Mouse (Mus musculus) midbrain, embryonic 11.5 days (tissue): ENCODE data around the gene Htra2. TPM values are rescaled to one million over a fixed set of nuclear protein-coding genes. Genes with fewer than 3 reads are reported as not detected.
A peak's percentile ranks its signal among the peaks of the same experiment; 100 is the strongest.

Experiments
- ATAC-seq: fragments of 200-750 bp; cut with Nextera tagmentation; 2 replicates; pipeline ENCODE4 v1.8.0; 2017; ENCODE audit warnings: moderate TSS enrichment, moderate library complexity; ENCODE audit not compliant: low FRiP score
- DNase-seq: peaks from one replicate; pipeline ENCODE4 v3.0.0; 2015; ENCODE audit warnings: low spot score; ENCODE audit errors: missing footprints
- H3K27ac ChIP-seq: fragments of 300-500 bp; sonication (generic); 2 replicates; pipeline ENCODE4 v1.5.1; 2014; ENCODE audit warnings: low read depth, low read length
- H3K27me3 ChIP-seq: fragments of 300-500 bp; sonication (generic); 2 replicates; pipeline ENCODE4 v1.6.1; 2014; ENCODE audit warnings: mild to moderate bottlenecking, low read length, moderate library complexity, mixed read lengths; ENCODE audit not compliant: control insufficient read depth, insufficient read depth
- H3K36me3 ChIP-seq: fragments of 300-500 bp; sonication (generic); 2 replicates; pipeline ENCODE4 v1.6.1; 2014; ENCODE audit warnings: mild to moderate bottlenecking, low read length, moderate library complexity, mixed read lengths; ENCODE audit not compliant: control insufficient read depth, insufficient read depth
- H3K4me1 ChIP-seq: fragments of 300-500 bp; sonication (generic); 2 replicates; pipeline ENCODE4 v1.6.1; 2014; ENCODE audit warnings: low read length; ENCODE audit not compliant: control insufficient read depth, insufficient read depth
- H3K4me2 ChIP-seq: fragments of 300-500 bp; sonication (generic); 2 replicates; pipeline ENCODE4 v1.6.1; 2014; ENCODE audit warnings: mild to moderate bottlenecking, moderate library complexity
- H3K4me3 ChIP-seq: fragments of 300-500 bp; sonication (generic); 2 replicates; pipeline ENCODE4 v1.5.1; 2014; ENCODE audit warnings: low read depth, low read length
- H3K9ac ChIP-seq: fragments of 300-500 bp; sonication (generic); 2 replicates; pipeline ENCODE4 v1.6.1; 2014; ENCODE audit warnings: low read length
- H3K9me3 ChIP-seq: fragments of 300-500 bp; sonication (generic); 2 replicates; pipeline ENCODE4 v1.6.1; 2016; ENCODE audit warnings: low read length; ENCODE audit not compliant: control insufficient read depth
- WGBS: fragments of 180-500 bp; shearing (Covaris S2); extraction: QIAGEN DNeasy Blood & Tissue Kit; methylation state at CpG from one replicate; pipeline ENCODE4 v1.1.7; 2014; 5-methylcytosine and 5-hydroxymethylcytosine counted together
- polyA plus RNA-seq: library from polyadenylated mRNA; unstranded; fragments of >200 nt; fragmentation: Nextera tagmentation; extraction: Ambion mirVana; gene quantifications from 2 replicates; pipeline ENCODE4 v1.2.1, GENCODE M21; 2014

The Htra2 gene
- polyA plus RNA-seq, 1 experiment from 2014 or later: 28.2 TPM

- Histone ChIP-seq H3K4me1 (peaks cover 8% of the 10 kb centered on the region), H3K27ac (no peak overlapping the region), H3K27me3 (peaks cover 14% of the 10 kb centered on the region), H3K9ac (no peak overlapping the region), H3K4me3 (no peak overlapping the region), H3K4me2 (no peak overlapping the region), H3K36me3 (peaks cover 5% of the 10 kb centered on the region; the same call in 1 of the 2 replicates), H3K9me3 (no peaks in the 10 kb centered on the region)
- WGBS: 73% methylated on average over 2 of the region's 2 CpGs
- ATAC-seq (no peak), DNase-seq (no peak)
Measured at GRCm38 (mm10) chr6:83058725-83059124, 3.7 kb upstream of the Htra2 start.

- 53% methylated on average over 3 of the region's 3 CpGs for WGBS
Measured at GRCm38 (mm10) chr6:83057790-83058189, 2.7 kb upstream of the Htra2 start, which contains the start of gene Dqx1. Gene Dqx1 (plus strand): TSS chr6:83057844.

GRCm38 (mm10) chr6:83054074-83054851 is 810 bp downstream of the Htra2 start, which contains the start of gene Aup1:
Gene Aup1 (plus strand): TSS chr6:83054521.
- H3K27me3 ChIP-seq: no peaks in the 10 kb centered on the region
- peak; percentile 96 for ATAC-seq
- H3K4me3 ChIP-seq: peak within 1 kb of the TSS; percentile 97
- peak; percentile 100 for DNase-seq
- peaks cover 5% of the 10 kb centered on the region; the same call in 1 of the 2 replicates for H3K36me3 ChIP-seq
- peak within 1 kb of the TSS; percentile 97 for H3K4me2 ChIP-seq
- peaks cover 21% of the 10 kb centered on the region for H3K4me1 ChIP-seq
- under 1% methylated on average over 57 of the region's 64 CpGs for WGBS
- peak within 1 kb of the TSS; percentile 93 for H3K9ac ChIP-seq
- peak within 1 kb of the TSS; percentile 80 for H3K27ac ChIP-seq
- H3K9me3 ChIP-seq: no peaks in the 10 kb centered on the region

More at GRCm38 (mm10) chr6:83057790-83058189, 2.7 kb upstream of the Htra2 start, which contains the start of gene Dqx1:
- peaks cover 5% of the 10 kb centered on the region; the same call in 1 of the 2 replicates for H3K36me3 ChIP-seq
- ATAC-seq (no peak), DNase-seq (no peak)
- no peaks in the 10 kb centered on the region for H3K9me3 ChIP-seq
- H3K4me2 ChIP-seq: no peak within 1 kb of the TSS
- H3K27me3 ChIP-seq: 0 out of 2 replicates have a peak, but pooled peaks cover 7% of the 10 kb centered on the region
- H3K4me3 ChIP-seq: no peak within 1 kb of the TSS
- no peak within 1 kb of the TSS for H3K27ac ChIP-seq
- peaks cover 16% of the 10 kb centered on the region for H3K4me1 ChIP-seq
- no peak within 1 kb of the TSS for H3K9ac ChIP-seq

GRCm38 (mm10) chr6:83053136-83053960 is 1.7 kb downstream of the Htra2 start:
- 3% methylated on average over 26 of the region's 26 CpGs for WGBS
- H3K9ac ChIP-seq: peak overlapping the region; percentile 93
- H3K4me2 ChIP-seq: peak overlapping the region; percentile 97
- H3K36me3 ChIP-seq: peaks cover 5% of the 10 kb centered on the region; the same call in 1 of the 2 replicates
- peak; percentile 94 for DNase-seq
- H3K27ac ChIP-seq: peak overlapping the region; percentile 27
- H3K27me3 ChIP-seq: no peaks in the 10 kb centered on the region
- ATAC-seq: 0 out of 2 replicates have a peak, but pooled peaks have one; percentile 2
- H3K9me3 ChIP-seq: no peaks in the 10 kb centered on the region
- peak overlapping the region; percentile 97 for H3K4me3 ChIP-seq
- H3K4me1 ChIP-seq: peaks cover 21% of the 10 kb centered on the region

GRCm38 (mm10) chr6:83049367-83049766 is 5.7 kb downstream of the Htra2 start:
- no peak overlapping the region for H3K27ac ChIP-seq
- ATAC-seq (no peak), DNase-seq (no peak)
- 76% methylated on average over 10 of the region's 10 CpGs for WGBS
- H3K9ac ChIP-seq: no peak overlapping the region
- H3K36me3 ChIP-seq: no peaks in the 10 kb centered on the region
- H3K27me3 ChIP-seq: no peaks in the 10 kb centered on the region
- H3K4me2 ChIP-seq: no peak overlapping the region
- H3K4me1 ChIP-seq: peaks cover 13% of the 10 kb centered on the region
- no peaks in the 10 kb centered on the region for H3K9me3 ChIP-seq
- H3K4me3 ChIP-seq: no peak overlapping the region

GRCm38 (mm10) chr6:83044742-83045141 is 10.3 kb downstream of the Htra2 start:
- Histone ChIP-seq H3K4me3 (no peak overlapping the region), H3K9me3 (no peaks in the 10 kb centered on the region), H3K36me3 (no peaks in the 10 kb centered on the region), H3K4me1 (no peaks in the 10 kb centered on the region), H3K4me2 (no peak overlapping the region), H3K27ac (no peak overlapping the region), H3K27me3 (no peaks in the 10 kb centered on the region), H3K9ac (no peak overlapping the region)
- no peak for ATAC-seq
- 76% methylated on average over 9 of the region's 9 CpGs for WGBS
- DNase-seq: no peak

- no peak overlapping the region for H3K4me2 ChIP-seq
- no peaks in the 10 kb centered on the region for H3K27me3 ChIP-seq
- no peaks in the 10 kb centered on the region for H3K9me3 ChIP-seq
- H3K4me3 ChIP-seq: no peak overlapping the region
- H3K27ac ChIP-seq: no peak overlapping the region
- peak; percentile 60 for DNase-seq
- no peaks in the 10 kb centered on the region for H3K4me1 ChIP-seq
- H3K36me3 ChIP-seq: no peaks in the 10 kb centered on the region
- ATAC-seq: no peak
- 86% methylated on average over 5 of the region's 5 CpGs for WGBS
- H3K9ac ChIP-seq: no peak overlapping the region
Measured at GRCm38 (mm10) chr6:83043993-83044392, 11.1 kb downstream of the Htra2 start.

GRCm38 (mm10) chr6:83043561-83043960 is 11.5 kb downstream of the Htra2 start:
- no peak overlapping the region for H3K4me3 ChIP-seq
- H3K9me3 ChIP-seq: no peaks in the 10 kb centered on the region
- no peaks in the 10 kb centered on the region for H3K27me3 ChIP-seq
- ATAC-seq (no peak), DNase-seq (peak; percentile 56)
- 67% methylated on average over 6 of the region's 6 CpGs for WGBS
- no peak overlapping the region for H3K27ac ChIP-seq
- no peak overlapping the region for H3K4me2 ChIP-seq
- H3K4me1 ChIP-seq: peaks cover 2% of the 10 kb centered on the region; the same call in 1 of the 2 replicates
- H3K9ac ChIP-seq: no peak overlapping the region
- H3K36me3 ChIP-seq: no peaks in the 10 kb centered on the region
